Mouse (Mus musculus): ENCODE measurements around the gene Ifnar1.

DNA sequence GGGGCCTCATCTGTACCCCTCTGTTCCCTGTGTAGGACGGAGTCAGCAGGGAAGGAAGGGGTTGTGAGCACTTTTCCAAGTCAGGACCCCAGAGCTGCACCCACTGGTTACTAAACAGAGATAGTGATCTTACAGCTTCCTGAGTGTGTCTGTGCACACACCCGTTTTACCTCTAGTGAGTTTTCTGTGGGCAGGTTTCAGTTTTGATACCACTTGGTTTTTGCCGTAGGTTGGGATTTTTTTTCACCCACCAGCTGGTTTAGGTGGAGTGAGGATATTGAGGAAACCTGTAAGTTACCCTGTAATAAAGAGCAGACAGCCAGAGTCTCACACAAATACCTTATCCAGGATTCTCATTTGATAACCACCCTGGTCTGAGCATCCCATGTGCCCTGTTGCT, 14.6 kb upstream of the Ifnar1 start:
- TF ChIP-seq POLR2A (IDR thresholded peaks at IDR 0.05; ENCODE audit: borderline replicate concordance, extremely low read depth, low read depth, low read length) (no peak), CTCF (IDR thresholded peaks at IDR 0.05; ENCODE audit: insufficient read depth, low read length) (no peak)

Measured in lung, adult 2 months (tissue).